Mouse (Mus musculus) MN1 (cell line): ENCODE results near the gene Kcnh6.

ENCODE experiments used
- DNase-seq: peaks from one replicate; pipeline ENCODE4 v3.0.0-alpha.2; 2016; ENCODE audit warnings: low spot score

The Kcnh6 gene

GRCm38 (mm10) chr11:106007821-106008220 lies at the start of gene Kcnh6:
Kcnh6 (plus strand) TSS chr11:106008124.
- no peak for DNase-seq

- no peak for DNase-seq
Measured at GRCm38 (mm10) chr11:105958566-105958965, 49.4 kb upstream of the Kcnh6 start.

GRCm38 (mm10) chr11:105959355-105959754 lies 48.6 kb upstream of the Kcnh6 start:
- DNase-seq, result peak; percentile 61

- no peak for DNase-seq
Measured at GRCm38 (mm10) chr11:105964691-105965090, 43.2 kb upstream of the Kcnh6 start.

- no peak for DNase-seq
Measured at GRCm38 (mm10) chr11:105966288-105966687, 41.6 kb upstream of the Kcnh6 start.

- DNase-seq, result peak; percentile 58
Measured at GRCm38 (mm10) chr11:105967741-105968574, 40.0 kb upstream of the Kcnh6 start, which contains the start of gene Ace. Ace (plus strand) TSS chr11:105967945.

GRCm38 (mm10) chr11:105968948-105969347 lies 39.0 kb upstream of the Kcnh6 start:
- DNase-seq, result no peak

GRCm38 (mm10) chr11:105969516-105969915 lies 38.4 kb upstream of the Kcnh6 start:
- DNase-seq, result peak; percentile 48

GRCm38 (mm10) chr11:105974593-105974992 lies 33.3 kb upstream of the Kcnh6 start:
- no peak for DNase-seq

GRCm38 (mm10) chr11:105975050-105975449 lies 32.9 kb upstream of the Kcnh6 start:
- no peak for DNase-seq

GRCm38 (mm10) chr11:105975636-105976035 lies 32.3 kb upstream of the Kcnh6 start:
- DNase-seq, result no peak

- no peak for DNase-seq
Measured at GRCm38 (mm10) chr11:105978232-105978631, 29.7 kb upstream of the Kcnh6 start.

- DNase-seq, result no peak
Measured at GRCm38 (mm10) chr11:105978634-105979033, 29.3 kb upstream of the Kcnh6 start.

GRCm38 (mm10) chr11:105984452-105984851 lies 23.5 kb upstream of the Kcnh6 start:
- no peak for DNase-seq

- DNase-seq, result no peak
Measured at GRCm38 (mm10) chr11:105987446-105987845, 20.5 kb upstream of the Kcnh6 start.

- no peak for DNase-seq
Measured at GRCm38 (mm10) chr11:105989446-105989845, 18.5 kb upstream of the Kcnh6 start.

GRCm38 (mm10) chr11:105990231-105990630 lies 17.7 kb upstream of the Kcnh6 start:
- DNase-seq, result no peak

- DNase-seq, result no peak
Measured at GRCm38 (mm10) chr11:105994375-105994774, 13.5 kb upstream of the Kcnh6 start, which contains the start of gene Ace3. Ace3 (plus strand) TSS chr11:105994675.

GRCm38 (mm10) chr11:106000062-106000461 lies 7.9 kb upstream of the Kcnh6 start:
- DNase-seq, result no peak

GRCm38 (mm10) chr11:106001718-106002117 lies 6.2 kb upstream of the Kcnh6 start:
- DNase-seq, result peak; percentile 67

GRCm38 (mm10) chr11:106004576-106004975 lies 3.3 kb upstream of the Kcnh6 start:
- DNase-seq, result no peak

- peak; percentile 16 for DNase-seq
Measured at GRCm38 (mm10) chr11:106005970-106006369, 2.0 kb upstream of the Kcnh6 start.

GRCm38 (mm10) chr11:106012711-106013110 lies 4.8 kb downstream of the Kcnh6 start:
- DNase-seq, result peak; percentile 66
